Mouse (Mus musculus) lung, postnatal 10 days (tissue): Measurements from ENCODE around the gene Cdk5r2.
A peak's percentile ranks its signal among the peaks of the same experiment; 100 is the strongest.

Source experiments
- DNase-seq: peaks from one replicate; pipeline ENCODE4 v3.0.0; 2021

The Cdk5r2 gene

GRCm38 (mm10) chr1:74851001-74851775 is 3.5 kb upstream of the Cdk5r2 start:
- no peak for DNase-seq

- DNase-seq = no peak
Measured at GRCm38 (mm10) chr1:74855156-74855555, 422 bp downstream of the Cdk5r2 start.

GRCm38 (mm10) chr1:74855651-74856438 is 1.1 kb downstream of the Cdk5r2 start:
- no peak for DNase-seq

- no peak for DNase-seq
Measured at GRCm38 (mm10) chr1:74856439-74856720, 1.6 kb downstream of the Cdk5r2 start.

GRCm38 (mm10) chr1:74856791-74857190 is 2.1 kb downstream of the Cdk5r2 start:
- no peak for DNase-seq

GRCm38 (mm10) chr1:74857201-74857600 is 2.5 kb downstream of the Cdk5r2 start:
- no peak for DNase-seq

GRCm38 (mm10) chr1:74857677-74858076 is 2.9 kb downstream of the Cdk5r2 start:
- no peak for DNase-seq

- DNase-seq = peak; percentile 68
Measured at GRCm38 (mm10) chr1:74858171-74858719, 3.5 kb downstream of the Cdk5r2 start.

GRCm38 (mm10) chr1:74858805-74859204 is 4.1 kb downstream of the Cdk5r2 start:
- no peak for DNase-seq

GRCm38 (mm10) chr1:74859223-74859984 is 4.7 kb downstream of the Cdk5r2 start:
- DNase-seq = no peak

GRCm38 (mm10) chr1:74861783-74862182 is 7.0 kb downstream of the Cdk5r2 start:
- no peak for DNase-seq

- DNase-seq = no peak
Measured at GRCm38 (mm10) chr1:74872218-74872617, 17.5 kb downstream of the Cdk5r2 start.

- DNase-seq = no peak
Measured at GRCm38 (mm10) chr1:74877199-74877598, 22.5 kb downstream of the Cdk5r2 start.

GRCm38 (mm10) chr1:74880785-74881360 is 26.1 kb downstream of the Cdk5r2 start:
- peak; percentile 72 for DNase-seq

- DNase-seq = no peak
Measured at GRCm38 (mm10) chr1:74882055-74882734, 27.5 kb downstream of the Cdk5r2 start.

GRCm38 (mm10) chr1:74882828-74883227 is 28.1 kb downstream of the Cdk5r2 start:
- no peak for DNase-seq

GRCm38 (mm10) chr1:74883441-74883840 is 28.7 kb downstream of the Cdk5r2 start:
- DNase-seq = no peak

GRCm38 (mm10) chr1:74884196-74885141 is 29.7 kb downstream of the Cdk5r2 start:
- no peak for DNase-seq

- DNase-seq = no peak
Measured at GRCm38 (mm10) chr1:74885369-74886042, 30.8 kb downstream of the Cdk5r2 start, which contains the start of gene Fev. TSS of gene Fev (minus strand) at chr1:74885419.

GRCm38 (mm10) chr1:74891513-74891912 is 36.8 kb downstream of the Cdk5r2 start:
- peak; percentile 38 for DNase-seq
